Mouse (Mus musculus) spleen, adult 2 months (tissue): ENCODE data around the gene Myh2.

Experiments
- CTCF ChIP-seq: fragments of 200-500 bp; IDR thresholded peaks from 2 replicates; pipeline ENCODE4 v1.5.1; 2011; ENCODE audit warnings: mild to moderate bottlenecking, inconsistent platforms; ENCODE audit not compliant: insufficient read depth, insufficient read length, insufficient replicate concordance; ENCODE audit errors: extremely low read depth
- POLR2A ChIP-seq: fragments of 200-500 bp; IDR thresholded peaks from 2 replicates; pipeline ENCODE4 v1.6.1; 2011; ENCODE audit warnings: low read depth, low read length, inconsistent platforms

- TF ChIP-seq CTCF (no peak), POLR2A (no peak)
Observed at GRCm38 (mm10) chr11:67124943-67125342, 45.9 kb upstream of the Myh2 start.
